ENCODE assay signal across 15 mouse cellular contexts in the genomic region with DNA sequence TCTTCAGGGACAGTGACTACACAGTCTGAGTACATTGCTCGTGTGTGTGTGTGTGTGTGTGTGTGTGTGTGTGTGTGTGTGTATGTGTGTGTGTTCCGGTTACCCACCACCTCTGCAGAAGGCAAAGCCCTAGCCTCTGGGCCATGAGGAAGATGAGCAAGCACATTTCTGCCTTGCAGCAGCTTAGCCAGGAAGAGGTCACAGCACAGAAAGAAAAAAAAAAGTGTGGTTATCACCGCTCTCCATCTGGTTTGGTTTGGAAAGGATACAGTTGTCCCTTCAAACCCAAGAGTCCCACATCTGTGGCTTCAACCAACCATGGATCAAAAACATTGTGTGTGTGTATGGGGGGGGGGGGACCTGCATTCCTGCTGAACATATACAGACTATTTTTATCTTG.
"Had no signal": no experiment of that assay in that cellular context is flagged by ENCODE, and none has a peak within 500 bp of the region (broad histone marks: within the 10 kb centered on the region; RNA-seq: fewer than 3 reads in every experiment).

No protein-coding gene starts in this region.

- H3K4me1 ChIP-seq: lung, embryonic 15.5 days; midbrain, embryonic 15.5 days; neural tube, embryonic 12.5 days; stomach, embryonic 15.5 days had no signal

- H3K27me3 ChIP-seq: limb, embryonic 12.5 days; lung, embryonic 15.5 days; midbrain, embryonic 15.5 days; neural tube, embryonic 12.5 days; stomach, embryonic 15.5 days had no signal

- DNase-seq: kidney, adult 9 months; kidney, postnatal 36 days; lung, postnatal 14 days; retina, postnatal 1 day; right cerebral cortex, postnatal 14 days had no signal

- H3K4me2 ChIP-seq: limb, embryonic 12.5 days; lung, embryonic 15.5 days; midbrain, embryonic 15.5 days; neural tube, embryonic 12.5 days; stomach, embryonic 15.5 days had no signal

- H3K9me3 ChIP-seq: limb, embryonic 12.5 days; lung, embryonic 15.5 days; midbrain, embryonic 10.5 days; midbrain, embryonic 15.5 days; neural tube, embryonic 12.5 days; stomach, embryonic 15.5 days had no signal

- H3K27ac ChIP-seq: kidney, postnatal 0 days; layer of hippocampus, adult 2 months; limb, embryonic 12.5 days; lung, embryonic 15.5 days; macrophage; midbrain, embryonic 10.5 days; midbrain, embryonic 15.5 days; neural tube, embryonic 12.5 days; stomach, embryonic 15.5 days had no signal

- H3K36me3 ChIP-seq: limb, embryonic 12.5 days; lung, embryonic 15.5 days; midbrain, embryonic 10.5 days; midbrain, embryonic 15.5 days; neural tube, embryonic 12.5 days; stomach, embryonic 15.5 days had no signal

- ATAC-seq: intestine, postnatal 0 days; midbrain, embryonic 15.5 days had no signal

- H3K4me3 ChIP-seq: layer of hippocampus, adult 2 months; limb, embryonic 12.5 days; lung, embryonic 15.5 days; midbrain, embryonic 10.5 days; midbrain, embryonic 15.5 days; neural tube, embryonic 12.5 days; stomach, embryonic 15.5 days had no signal

- H3K9ac ChIP-seq: limb, embryonic 12.5 days; lung, embryonic 15.5 days; midbrain, embryonic 15.5 days; neural tube, embryonic 12.5 days; stomach, embryonic 15.5 days had no signal
